Mouse (Mus musculus) myocyte (in vitro differentiated cells): ENCODE measurements around the gene Negr1. TPM values are rescaled to one million over a fixed set of nuclear protein-coding genes. Genes with fewer than 3 reads are reported as not detected.

Experiments
- H3K27me3 ChIP-seq: one replicate; pipeline ENCODE4 v1.6.1; 2011; ENCODE audit not compliant: control insufficient read depth, insufficient read depth, insufficient read length
- H3K36me3 ChIP-seq: one replicate; pipeline ENCODE4 v1.6.1; 2011; ENCODE audit not compliant: control insufficient read depth, insufficient read depth
- H3K4me2 ChIP-seq: one replicate; pipeline ENCODE4 v1.6.1; 2011; ENCODE audit warnings: low read depth, control low read depth
- H3K4me3 ChIP-seq: one replicate; pipeline ENCODE4 v1.5.1; 2011; ENCODE audit warnings: mild to moderate bottlenecking, control low read depth, moderate library complexity
- H3K79me2 ChIP-seq: one replicate; pipeline ENCODE4 v1.6.1; 2011; ENCODE audit not compliant: control insufficient read depth, insufficient read depth
- H3ac ChIP-seq: one replicate; pipeline ENCODE4 v1.6.1; 2011; ENCODE audit not compliant: control insufficient read depth, insufficient read length
- CEBPB ChIP-seq: IDR thresholded peaks from 2 replicates; pipeline ENCODE4 v1.6.1; 2011; ENCODE audit warnings: mild to moderate bottlenecking, moderate library complexity; ENCODE audit not compliant: poor library complexity, insufficient read depth, severe bottlenecking
- E2F4 ChIP-seq: IDR thresholded peaks from one replicate; pipeline ENCODE4 v1.6.1; 2011; ENCODE audit warnings: mild to moderate bottlenecking, control low read depth, moderate library complexity; ENCODE audit not compliant: insufficient read depth
- MAX ChIP-seq: IDR thresholded peaks from one replicate; pipeline ENCODE4 v1.6.1; 2011; ENCODE audit warnings: low read depth, mild to moderate bottlenecking, control low read depth
- MYOD1 ChIP-seq, 3 experiments: IDR thresholded peaks; one replicate each; pipeline ENCODE4 v1.6.1; 2011; ENCODE audit warnings: control low read depth in 2 of 3, low read depth in 2 of 3, mild to moderate bottlenecking in 2 of 3, moderate library complexity in 1 of 3; ENCODE audit not compliant: insufficient read length in 2 of 3, control insufficient read depth in 1 of 3
- MYOG ChIP-seq, 3 experiments: IDR thresholded peaks; one replicate each; pipeline ENCODE4 v1.6.1; 2011; ENCODE audit warnings: control low read depth in 2 of 3, low read depth in 2 of 3, mild to moderate bottlenecking in 2 of 3; ENCODE audit not compliant: insufficient read length in 2 of 3, control insufficient read depth in 1 of 3, insufficient read depth in 1 of 3
- POLR2A ChIP-seq: IDR thresholded peaks from one replicate; pipeline ENCODE4 v1.6.1; 2011; ENCODE audit warnings: low read depth, mild to moderate bottlenecking, control low read depth, moderate library complexity; ENCODE audit not compliant: insufficient read length
- POLR2AphosphoS2 ChIP-seq: IDR thresholded peaks from one replicate; pipeline ENCODE4 v1.6.1; 2011; ENCODE audit warnings: low read depth, control low read depth; ENCODE audit not compliant: insufficient read length
- REST ChIP-seq: IDR thresholded peaks from one replicate; pipeline ENCODE4 v1.6.1; 2011; ENCODE audit warnings: mild to moderate bottlenecking, control low read depth, moderate library complexity; ENCODE audit not compliant: insufficient read depth, insufficient read length
- SRF ChIP-seq: IDR thresholded peaks from one replicate; pipeline ENCODE4 v1.6.1; 2011; ENCODE audit warnings: low read depth; ENCODE audit not compliant: control insufficient read depth, insufficient read length
- TCF12 ChIP-seq: IDR thresholded peaks from one replicate; pipeline ENCODE4 v1.6.1; 2011; ENCODE audit warnings: mild to moderate bottlenecking, control low read depth; ENCODE audit not compliant: poor library complexity, insufficient read depth, severe bottlenecking
- TCF3 ChIP-seq: IDR thresholded peaks from one replicate; pipeline ENCODE4 v1.6.1; 2011; ENCODE audit warnings: low read depth, control low read depth; ENCODE audit not compliant: insufficient read length
- USF1 ChIP-seq: IDR thresholded peaks from one replicate; pipeline ENCODE4 v1.6.1; 2011; ENCODE audit warnings: low read depth, mild to moderate bottlenecking, control low read depth, moderate library complexity
- polyA plus RNA-seq: library from polyadenylated mRNA; unstranded; fragments of >200 nt; fragmentation: generic; extraction: Trizol; gene quantifications from one replicate; pipeline ENCODE4 v1.2.1, GENCODE M21; 2012; ENCODE audit warnings: missing spikeins

The Negr1 gene
- polyA plus RNA-seq, 1 experiment: 0.01 TPM

DNA sequence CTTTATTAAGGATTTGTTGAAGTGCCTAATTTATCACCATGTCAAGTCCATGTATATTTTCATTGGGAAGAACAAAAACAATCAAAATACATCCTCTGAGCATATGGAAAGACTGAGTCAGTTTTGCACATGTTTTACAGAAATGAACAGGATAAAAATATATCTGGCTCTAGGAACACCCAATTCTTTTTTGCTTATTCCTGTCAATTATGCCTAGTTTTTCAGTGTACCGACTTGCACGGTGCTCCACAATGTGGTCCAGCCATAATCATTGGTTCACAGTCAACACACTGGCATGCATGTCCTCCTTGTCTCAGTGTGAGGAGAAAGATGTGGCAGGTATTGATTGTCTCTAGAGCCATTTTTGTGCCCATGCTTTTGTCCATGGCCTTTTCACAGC, 58.3 kb downstream of the Negr1 start:
- Histone ChIP-seq H3ac (no peak overlapping the region), H3K27me3 (no peaks in the 10 kb centered on the region), H3K4me3 (no peak overlapping the region), H3K79me2 (no peaks in the 10 kb centered on the region), H3K36me3 (no peaks in the 10 kb centered on the region), H3K4me2 (no peak overlapping the region)
- TF ChIP-seq TCF12 (no peak), MYOD1 (IDR thresholded peaks at IDR 0.05; ENCODE audit: control insufficient read depth in 1 of 3, insufficient read length in 2 of 3, low read depth in 2 of 3) (no peak), CEBPB (no peak), E2F4 (no peak), MAX (no peak), POLR2AphosphoS2 (no peak), POLR2A (no peak), MYOG (IDR thresholded peaks at IDR 0.05; ENCODE audit: control insufficient read depth in 1 of 3, insufficient read depth in 1 of 3, insufficient read length in 2 of 3, low read depth in 2 of 3) (no peak), TCF3 (no peak), REST (no peak), USF1 (no peak), SRF (no peak)

DNA sequence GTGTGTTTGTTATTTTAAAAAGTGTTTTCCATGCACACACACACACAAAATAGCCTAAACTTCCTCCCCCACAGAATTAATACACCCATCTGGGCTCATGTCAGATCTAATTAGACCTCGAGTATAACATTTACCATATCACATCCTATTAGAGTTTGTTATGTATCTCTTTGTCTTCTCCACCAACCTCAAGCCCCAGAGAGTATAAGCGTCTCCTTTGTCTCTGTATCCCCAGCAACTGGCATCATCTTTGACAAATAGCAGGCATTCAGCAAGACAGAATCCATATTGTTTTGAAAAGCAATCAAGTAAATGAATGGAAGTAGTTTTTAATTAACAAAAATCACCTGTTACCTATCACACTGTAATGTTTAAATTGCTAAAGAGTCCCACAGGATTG, 67.0 kb downstream of the Negr1 start:
- H3K4me3 ChIP-seq: no peak overlapping the region
- H3ac ChIP-seq: no peak overlapping the region
- TF ChIP-seq MAX (no peak), E2F4 (no peak), POLR2A (no peak), USF1 (no peak), POLR2AphosphoS2 (no peak), CEBPB (no peak), REST (no peak), MYOG (IDR thresholded peaks at IDR 0.05; ENCODE audit: control insufficient read depth in 1 of 3, insufficient read depth in 1 of 3, insufficient read length in 2 of 3, low read depth in 2 of 3) (no peak), MYOD1 (IDR thresholded peaks at IDR 0.05; ENCODE audit: control insufficient read depth in 1 of 3, insufficient read length in 2 of 3, low read depth in 2 of 3) (no peak), SRF (no peak)
- no peaks in the 10 kb centered on the region for H3K27me3 ChIP-seq
- no peaks in the 10 kb centered on the region for H3K79me2 ChIP-seq
- H3K4me2 ChIP-seq: no peak overlapping the region
- H3K36me3 ChIP-seq: no peaks in the 10 kb centered on the region

DNA sequence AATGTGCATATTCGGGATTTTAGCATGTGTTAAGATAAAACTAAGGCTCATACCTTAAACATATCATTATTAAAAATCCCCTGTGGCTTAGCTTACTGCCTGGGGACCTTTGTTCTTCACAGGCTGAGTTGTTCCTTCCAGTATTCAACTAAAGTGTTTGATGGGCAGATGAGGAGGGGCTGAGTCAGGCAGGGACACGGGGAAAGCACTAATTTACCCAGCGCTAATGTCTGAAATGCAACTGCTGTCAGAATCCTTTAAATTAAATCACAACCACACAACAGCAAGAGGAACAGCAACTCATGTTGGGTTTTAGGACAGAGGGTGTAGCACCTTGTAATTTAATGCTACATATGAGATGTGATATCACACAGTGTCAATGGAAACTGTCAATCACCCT, 71.3 kb downstream of the Negr1 start:
- TF ChIP-seq MYOG (IDR thresholded peaks at IDR 0.05; ENCODE audit: control insufficient read depth in 1 of 3, insufficient read depth in 1 of 3, insufficient read length in 2 of 3, low read depth in 2 of 3): no peak
- TF ChIP-seq POLR2A: no peak
- no peak for TF ChIP-seq CEBPB
- TF ChIP-seq TCF3: no peak
- TF ChIP-seq MYOD1 (IDR thresholded peaks at IDR 0.05; ENCODE audit: control insufficient read depth in 1 of 3, insufficient read length in 2 of 3, low read depth in 2 of 3): no peak
- no peak for TF ChIP-seq TCF12
- TF ChIP-seq MAX: no peak
- TF ChIP-seq SRF: no peak
- TF ChIP-seq REST: no peak
- TF ChIP-seq USF1: no peak
- no peak for TF ChIP-seq POLR2AphosphoS2
- no peak for TF ChIP-seq E2F4
- no peaks in the 10 kb centered on the region for H3K36me3 ChIP-seq

DNA sequence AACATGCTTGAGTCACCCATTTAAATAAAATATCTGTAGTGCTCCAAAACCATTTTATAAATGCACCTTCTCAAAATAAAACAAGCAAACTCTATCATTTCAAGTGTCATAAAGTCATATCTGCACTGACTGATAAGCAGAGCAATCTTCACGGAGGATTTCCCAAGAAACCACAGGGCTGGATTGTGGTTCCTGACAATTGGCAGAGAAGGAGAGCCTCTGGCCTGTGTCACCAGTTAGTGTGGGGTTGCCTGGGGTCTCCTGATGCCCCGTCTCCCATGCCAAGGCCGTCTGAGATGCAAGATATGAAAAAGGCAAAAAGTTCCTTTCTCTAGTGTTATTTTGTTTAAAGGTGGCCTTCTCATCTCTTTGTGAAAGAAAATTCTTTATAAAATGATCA, 77.8 kb downstream of the Negr1 start:
- H3K4me3 ChIP-seq: no peak overlapping the region
- no peak overlapping the region for H3K4me2 ChIP-seq
- no peaks in the 10 kb centered on the region for H3K36me3 ChIP-seq
- no peak overlapping the region for H3ac ChIP-seq
- no peaks in the 10 kb centered on the region for H3K79me2 ChIP-seq
- no peaks in the 10 kb centered on the region for H3K27me3 ChIP-seq
- TF ChIP-seq E2F4: no peak
- TF ChIP-seq MYOD1 (IDR thresholded peaks at IDR 0.05; ENCODE audit: control insufficient read depth in 1 of 3, insufficient read length in 2 of 3, low read depth in 2 of 3): no peak
- no peak for TF ChIP-seq MYOG (IDR thresholded peaks at IDR 0.05; ENCODE audit: control insufficient read depth in 1 of 3, insufficient read depth in 1 of 3, insufficient read length in 2 of 3, low read depth in 2 of 3)
- TF ChIP-seq USF1: no peak
- no peak for TF ChIP-seq MAX
- no peak for TF ChIP-seq POLR2A
- TF ChIP-seq REST: no peak
- TF ChIP-seq TCF3: no peak
- TF ChIP-seq SRF: no peak
- TF ChIP-seq CEBPB: no peak
- no peak for TF ChIP-seq TCF12
- no peak for TF ChIP-seq POLR2AphosphoS2

More for the DNA sequence above, 71.3 kb downstream of the Negr1 start:
- Histone ChIP-seq H3K4me2 (no peak overlapping the region), H3K79me2 (no peaks in the 10 kb centered on the region), H3K4me3 (no peak overlapping the region), H3K27me3 (no peaks in the 10 kb centered on the region), H3ac (no peak overlapping the region)
